Mouse (Mus musculus) mammary gland, adult 2 months (tissue): Measurements from ENCODE around the gene Krtap1-5. TPM values are rescaled to one million over a fixed set of nuclear protein-coding genes. Genes with fewer than 3 reads are reported as not detected.

ENCODE experiments used
- polyA plus RNA-seq: library from polyadenylated mRNA; depleted of rRNA; stranded (reverse); fragments of >200 nt; gene quantifications from 2 replicates; pipeline ENCODE4 v1.2.3, GENCODE M21; 2012; ENCODE audit warnings: low replicate concordance; rRNA removed

Krtap1-5 gene
- not detected in 2 replicates for polyA plus RNA-seq

DNA sequence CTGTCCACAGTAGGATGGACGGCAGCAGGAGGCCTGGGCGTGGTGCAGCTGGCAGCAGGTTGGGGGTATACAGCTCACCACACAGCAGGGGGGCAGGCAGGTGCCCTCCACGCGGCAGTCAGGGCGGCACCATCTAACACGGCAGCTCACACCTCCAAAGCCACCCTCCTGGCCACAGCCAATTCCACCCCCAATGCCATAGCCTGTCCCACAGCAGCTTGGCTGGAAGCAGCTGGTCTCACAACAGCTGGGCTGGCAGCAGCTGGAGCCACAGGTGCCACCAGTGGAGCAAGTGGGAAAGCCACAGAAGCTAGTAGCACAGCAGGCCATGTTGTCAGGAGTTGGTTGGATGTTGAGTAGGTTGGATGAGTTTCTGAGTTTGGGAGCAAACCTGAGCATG lies at the start of gene Krtap1-5:
Krtap1-5 (minus strand) TSS at position 381 of the 400 bp plus-strand sequence.

DNA sequence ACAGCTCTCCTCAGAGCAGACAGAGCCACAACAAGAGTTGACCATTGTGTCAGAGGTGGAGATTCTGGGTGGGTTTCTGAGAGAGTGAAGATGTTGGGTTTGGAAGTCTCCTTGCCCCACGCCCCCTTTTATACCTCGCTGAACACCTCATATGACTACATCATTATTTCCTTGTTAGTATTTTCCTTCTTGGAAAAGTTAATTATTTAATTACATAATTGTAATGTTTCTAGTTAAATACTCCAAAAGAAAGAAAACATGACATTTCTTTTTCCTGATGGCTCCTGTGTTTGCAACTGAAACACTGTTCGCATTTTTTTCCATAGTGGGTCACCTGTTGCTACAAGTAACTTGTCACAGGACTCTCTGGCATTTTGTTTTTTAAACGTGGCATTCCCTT lies 47.3 kb upstream of the Krtap1-5 start, which contains the start of gene Krtap4-1:
Krtap4-1 (minus strand) TSS at position 101 of the 400 bp plus-strand sequence.

DNA sequence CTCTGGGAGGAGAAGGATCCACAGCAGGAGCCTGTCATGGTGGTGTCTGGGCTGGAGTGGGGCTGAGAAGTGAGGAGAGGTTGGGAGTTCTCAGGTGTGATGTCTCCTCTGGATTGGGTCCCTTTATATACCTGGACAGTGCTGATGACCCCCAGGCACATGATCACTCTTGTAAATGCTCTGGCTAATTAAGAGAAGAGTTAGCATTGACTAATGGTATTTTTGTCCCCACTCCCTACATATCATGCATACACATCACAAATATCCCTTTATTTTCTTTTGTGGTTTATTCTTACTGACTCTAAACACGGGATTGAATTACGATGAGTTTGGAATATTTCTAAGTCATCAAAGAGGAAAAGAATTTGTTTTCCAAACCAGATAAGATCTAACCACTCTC lies 39.5 kb upstream of the Krtap1-5 start, which contains the start of gene Gm11562:
Gm11562 (minus strand) TSS at position 101 of the 400 bp plus-strand sequence.

DNA sequence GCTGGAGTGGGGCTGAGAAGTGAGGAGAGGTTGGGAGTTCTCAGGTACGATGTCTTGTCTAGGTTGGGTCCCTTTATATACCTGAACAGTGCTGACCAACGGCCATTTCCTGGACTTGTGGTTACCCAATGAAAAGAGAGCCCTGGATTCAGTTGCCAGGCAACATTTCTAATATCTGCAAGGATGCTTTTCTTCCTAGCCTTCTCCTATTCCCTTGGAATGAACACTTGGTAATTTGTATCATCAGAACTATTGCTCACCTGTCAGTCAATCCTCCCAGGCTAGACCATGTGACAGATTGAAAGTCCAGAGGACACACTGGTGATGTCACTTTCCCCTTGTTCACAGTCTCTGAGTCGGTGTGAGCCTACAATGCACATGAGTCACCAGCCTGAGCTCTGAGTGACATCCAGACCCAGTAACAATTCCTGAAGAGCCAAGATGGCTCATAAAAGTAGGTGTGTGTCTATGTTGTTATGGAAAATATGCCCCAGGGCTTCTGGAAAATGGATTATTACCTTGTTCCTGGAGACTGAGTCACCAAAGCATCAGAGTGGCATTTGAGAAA lies 34.1 kb upstream of the Krtap1-5 start, which contains the start of gene Krtap2-4:
Krtap2-4 (minus strand) TSS at position 51 of the 568 bp plus-strand sequence.

DNA sequence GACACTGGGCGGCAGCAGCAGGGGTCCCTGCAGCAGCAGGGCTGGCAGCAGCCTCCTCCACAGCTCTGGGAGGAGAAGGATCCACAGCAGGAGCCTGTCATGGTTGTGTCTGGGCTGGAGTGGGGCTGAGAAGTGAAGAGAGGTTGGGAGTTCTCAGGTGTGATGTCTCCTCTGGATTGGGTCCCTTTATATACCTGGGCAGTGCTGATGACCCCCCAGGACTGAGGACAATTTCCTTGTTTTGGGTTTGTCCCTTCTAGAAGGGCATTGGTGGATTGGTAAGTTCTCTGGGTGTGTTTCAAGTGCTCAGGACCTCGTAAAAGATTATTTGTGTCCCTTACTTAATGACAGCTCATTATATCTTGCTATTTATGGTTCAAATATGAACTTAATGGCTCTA lies 29.3 kb upstream of the Krtap1-5 start, which contains the start of gene Gm11937:
Gm11937 (minus strand) TSS at position 101 of the 400 bp plus-strand sequence.

DNA sequence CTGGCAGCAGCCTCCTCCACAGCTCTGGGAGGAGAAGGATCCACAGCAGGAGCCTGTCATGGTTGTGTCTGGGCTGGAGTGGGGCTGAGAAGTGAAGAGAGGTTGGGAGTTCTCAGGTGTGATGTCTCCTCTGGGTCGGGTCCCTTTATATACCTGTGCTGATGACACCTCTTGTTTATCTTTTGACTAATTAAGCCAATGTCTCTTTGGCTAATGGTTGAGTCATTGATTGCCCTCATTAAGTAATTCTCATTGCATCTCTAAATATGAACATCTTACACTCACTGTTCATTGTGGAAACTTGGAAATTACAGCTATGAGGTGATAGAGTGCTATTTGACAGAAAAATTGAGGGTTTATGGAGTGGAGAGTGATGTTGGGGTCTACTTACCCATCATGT lies 22.4 kb upstream of the Krtap1-5 start, which contains the start of gene Gm11938:
Gm11938 (minus strand) TSS at position 101 of the 400 bp plus-strand sequence.

DNA sequence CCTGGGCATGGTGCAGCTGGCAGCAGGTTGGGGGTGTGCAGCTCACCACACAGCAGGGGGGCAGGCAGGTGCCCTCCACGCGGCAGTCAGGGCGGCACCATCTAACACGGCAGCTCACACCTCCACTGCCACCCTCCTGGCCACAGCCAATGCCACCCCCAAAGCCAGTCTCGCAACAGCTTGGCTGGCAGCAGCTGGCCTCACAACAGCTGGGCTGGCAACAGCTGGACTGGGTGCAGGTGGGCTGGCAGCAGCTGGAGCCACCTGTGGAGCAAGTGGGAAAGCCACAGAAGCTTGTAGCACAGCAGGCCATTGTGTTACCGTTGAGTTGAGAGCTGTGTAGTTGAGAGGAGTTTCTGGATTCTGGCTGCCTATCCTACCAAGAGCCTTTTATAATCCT lies 16.9 kb upstream of the Krtap1-5 start, which contains the start of gene Krtap9-3:
Krtap9-3 (minus strand) TSS at position 364 of the 400 bp plus-strand sequence.

DNA sequence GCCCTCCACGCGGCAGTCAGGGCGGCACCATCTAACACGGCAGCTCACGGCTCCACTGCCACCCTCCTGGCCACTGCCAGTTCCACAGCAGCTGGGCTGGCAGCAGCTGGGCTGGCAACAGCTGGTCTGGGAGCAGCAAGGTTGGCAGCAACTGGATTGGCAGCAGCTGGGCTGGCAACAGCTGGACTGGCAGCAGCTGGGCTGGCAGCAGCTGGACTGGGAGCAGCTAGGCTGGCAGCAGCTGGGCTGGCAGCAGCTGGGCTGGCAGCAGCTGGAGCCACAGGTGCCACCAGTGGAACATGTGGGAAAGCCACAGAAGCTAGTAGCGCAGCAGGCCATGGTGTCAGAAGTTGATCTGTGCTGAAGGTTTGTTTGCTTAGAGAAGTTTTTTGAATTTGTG lies 10.2 kb upstream of the Krtap1-5 start, which contains the start of gene Krtap1-3:
Krtap1-3 (minus strand) TSS at position 359 of the 400 bp plus-strand sequence.

DNA sequence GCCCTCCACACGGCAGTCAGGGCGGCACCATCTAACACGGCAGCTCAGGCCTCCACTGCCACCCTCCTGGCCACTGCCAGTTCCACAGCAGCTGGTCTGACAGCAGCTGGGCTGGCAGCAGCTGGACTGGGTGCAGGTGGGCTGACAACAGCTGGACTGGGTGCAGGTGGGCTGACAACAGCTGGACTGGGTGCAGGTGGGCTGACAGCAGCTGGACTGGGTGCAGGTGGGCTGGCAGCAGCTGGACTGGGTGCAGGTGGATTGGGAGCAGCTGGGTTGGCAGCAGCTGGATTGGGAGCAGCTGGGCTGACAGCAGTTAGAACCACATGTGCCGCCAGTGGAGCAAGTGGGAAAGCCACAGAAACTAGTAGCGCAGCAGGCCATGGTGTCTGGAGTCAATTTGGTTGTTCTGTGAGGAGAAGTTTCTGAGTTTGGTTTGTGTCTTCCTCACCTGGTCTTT lies 2.5 kb upstream of the Krtap1-5 start, which contains the start of gene Krtap1-4:
Krtap1-4 (minus strand) TSS at position 410 of the 460 bp plus-strand sequence.

DNA sequence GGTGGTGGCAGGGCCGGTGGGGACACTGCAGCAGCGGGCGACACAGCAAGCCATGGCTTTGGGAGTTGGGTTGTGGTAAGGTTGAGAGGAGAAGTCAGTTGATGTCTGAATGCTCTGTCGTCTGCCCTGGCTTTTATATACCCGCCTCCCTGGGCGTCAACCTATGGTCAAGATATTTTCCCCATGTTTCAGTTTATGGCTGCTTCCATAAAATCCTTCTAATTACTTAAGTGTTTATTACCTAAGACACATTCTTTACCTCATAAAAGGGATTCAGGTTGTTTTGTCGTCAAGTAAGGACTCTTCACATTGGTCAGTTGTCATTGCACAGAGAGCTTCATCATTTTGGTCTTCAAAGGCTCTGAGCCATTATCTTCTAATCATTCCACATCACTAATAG lies 14.3 kb downstream of the Krtap1-5 start, which contains the start of gene Krtap3-1:
Krtap3-1 (minus strand) TSS at position 101 of the 400 bp plus-strand sequence.

DNA sequence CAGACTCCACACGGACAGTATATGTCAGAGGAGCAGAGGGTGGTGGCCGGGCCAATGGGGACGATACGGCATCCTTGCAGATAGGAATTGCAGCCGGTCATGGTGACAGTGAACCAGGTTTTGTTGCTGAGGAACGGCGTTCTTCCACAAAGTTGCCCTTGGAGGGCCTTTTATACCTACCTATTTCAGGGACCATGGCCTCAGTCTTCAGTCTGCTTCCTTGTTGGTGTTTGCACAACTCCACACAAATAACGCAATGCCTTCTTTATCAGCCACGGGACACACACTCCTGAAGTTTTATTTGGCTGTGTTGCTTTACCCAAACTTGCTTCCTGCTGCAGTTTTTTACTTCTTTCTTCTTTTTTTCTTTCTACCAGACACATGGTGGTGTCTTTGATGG lies 21.4 kb downstream of the Krtap1-5 start, which contains the start of gene Gm11939:
Gm11939 (minus strand) TSS at position 101 of the 400 bp plus-strand sequence.

DNA sequence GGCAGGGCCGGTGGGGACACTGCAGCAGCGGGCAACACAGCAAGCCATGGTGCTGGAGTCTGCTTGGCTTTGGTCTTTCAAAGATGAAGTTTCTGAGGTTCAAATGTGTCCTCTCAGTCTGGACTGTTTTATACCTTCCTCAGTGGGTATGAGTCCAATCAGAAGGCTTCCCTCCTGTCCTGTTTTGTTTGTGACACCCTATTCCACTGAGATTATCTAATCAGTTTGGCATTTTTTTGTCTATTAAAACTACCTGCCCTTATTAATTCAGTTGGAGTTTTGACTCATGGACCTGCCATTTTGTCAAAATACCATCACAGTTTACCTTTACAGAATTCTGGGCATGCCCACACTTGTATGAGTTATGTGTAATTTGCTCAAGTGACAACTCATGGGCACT lies 24.1 kb downstream of the Krtap1-5 start, which contains the start of gene Krtap3-2:
Krtap3-2 (minus strand) TSS at position 101 of the 400 bp plus-strand sequence.

DNA sequence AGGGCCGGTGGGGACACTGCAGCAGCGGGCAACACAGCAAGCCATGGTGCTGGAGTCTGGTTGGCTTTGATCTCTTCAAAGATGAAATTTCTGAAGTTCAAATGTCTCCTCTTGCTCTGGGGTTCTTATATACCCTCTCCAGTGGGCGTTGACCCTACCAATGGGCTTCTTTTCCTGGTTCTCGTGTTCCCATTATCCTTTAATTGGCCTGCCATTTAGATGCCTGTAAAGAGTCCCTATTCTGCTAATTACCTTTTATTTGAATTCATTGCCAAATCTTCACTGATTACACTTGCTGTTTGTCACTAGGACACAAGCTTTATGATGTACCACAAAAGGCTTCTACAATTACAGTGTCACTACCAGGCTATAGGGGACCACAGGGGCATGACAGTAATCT lies 30.1 kb downstream of the Krtap1-5 start, which contains the start of gene Krtap3-3:
Krtap3-3 (minus strand) TSS at position 101 of the 400 bp plus-strand sequence.

Other genes with a start within 250 kb of the Krtap1-5 start
- not detected in 2 replicates for gene Krt26, start 243.1 kb downstream of the Krtap1-5 start, polyA plus RNA-seq
- not detected in 2 replicates for gene Krt27, start 229.9 kb downstream of the Krtap1-5 start, polyA plus RNA-seq
- not detected in 2 replicates for gene Krt28, start 206.1 kb downstream of the Krtap1-5 start, polyA plus RNA-seq
- 2.3 and 24.1 TPM in 2 replicates for gene Krt10, start 191.7 kb downstream of the Krtap1-5 start, polyA plus RNA-seq
- not detected in 2 replicates for gene Krt12, start 158.8 kb downstream of the Krtap1-5 start, polyA plus RNA-seq
- 0.13 and 0.25 TPM in 2 replicates for gene Krt20, start 142.9 kb downstream of the Krtap1-5 start, polyA plus RNA-seq
- gene Krt23, start 87.9 kb downstream of the Krtap1-5 start, polyA plus RNA-seq, result 2.8 and 3.9 TPM in 2 replicates
- gene Krt39, start 59.7 kb downstream of the Krtap1-5 start, polyA plus RNA-seq, result not detected in 2 replicates
- gene Krt40, start 37.9 kb downstream of the Krtap1-5 start, polyA plus RNA-seq, result not detected in 2 replicates
- gene Krtap3-3, start 30.2 kb downstream of the Krtap1-5 start, polyA plus RNA-seq, result not detected in 2 replicates
- gene Krtap3-2, start 24.2 kb downstream of the Krtap1-5 start, polyA plus RNA-seq, result 0.43 and 2.2 TPM in 2 replicates
- gene Gm11939, start 21.6 kb downstream of the Krtap1-5 start, polyA plus RNA-seq, result not detected in 2 replicates
- not detected in 2 replicates for gene Krtap3-1, start 14.4 kb downstream of the Krtap1-5 start, polyA plus RNA-seq
- not detected in 2 replicates for gene Krtap1-4, start 2.6 kb upstream of the Krtap1-5 start, polyA plus RNA-seq
- gene Krtap1-3, start 10.3 kb upstream of the Krtap1-5 start, polyA plus RNA-seq, result not detected in 2 replicates
- not detected in 2 replicates for gene Krtap9-3, start 17.1 kb upstream of the Krtap1-5 start, polyA plus RNA-seq
- gene Gm11938, start 22.3 kb upstream of the Krtap1-5 start, polyA plus RNA-seq, result not detected in 2 replicates
- gene Gm11937, start 29.2 kb upstream of the Krtap1-5 start, polyA plus RNA-seq, result not detected in 2 replicates
- gene Krtap2-4, start 33.8 kb upstream of the Krtap1-5 start, polyA plus RNA-seq, result not detected in 2 replicates
- not detected in 2 replicates for gene Gm11562, start 39.4 kb upstream of the Krtap1-5 start, polyA plus RNA-seq
- gene Krtap4-1, start 47.2 kb upstream of the Krtap1-5 start, polyA plus RNA-seq, result not detected in 2 replicates
- not detected in 2 replicates for gene Krtap4-2, start 54.1 kb upstream of the Krtap1-5 start, polyA plus RNA-seq
- gene Krtap4-7, start 63.1 kb upstream of the Krtap1-5 start, polyA plus RNA-seq, result not detected in 2 replicates
- not detected in 2 replicates for gene Gm11555, start 69.2 kb upstream of the Krtap1-5 start, polyA plus RNA-seq
- not detected in 2 replicates for gene Gm11563, start 77.9 kb upstream of the Krtap1-5 start, polyA plus RNA-seq
- not detected in 2 replicates for gene Krtap4-6, start 84.9 kb upstream of the Krtap1-5 start, polyA plus RNA-seq
- gene Gm14190, start 109.7 kb upstream of the Krtap1-5 start, polyA plus RNA-seq, result not detected in 2 replicates
- not detected in 2 replicates for gene Gm14180, start 153.3 kb upstream of the Krtap1-5 start, polyA plus RNA-seq
- not detected in 2 replicates for gene Gm11595, start 191.9 kb upstream of the Krtap1-5 start, polyA plus RNA-seq
- not detected in 2 replicates for gene Krtap4-8, start 199.7 kb upstream of the Krtap1-5 start, polyA plus RNA-seq
- gene Krtap4-9, start 204.2 kb upstream of the Krtap1-5 start, polyA plus RNA-seq, result not detected in 2 replicates
- gene Gm11596, start 212.5 kb upstream of the Krtap1-5 start, polyA plus RNA-seq, result not detected in 2 replicates
- gene Gm11569, start 217.9 kb upstream of the Krtap1-5 start, polyA plus RNA-seq, result not detected in 2 replicates
- not detected in 2 replicates for gene Gm11554, start 223.4 kb upstream of the Krtap1-5 start, polyA plus RNA-seq
- gene Krtap4-13, start 228.9 kb upstream of the Krtap1-5 start, polyA plus RNA-seq, result not detected in 2 replicates
- not detected in 2 replicates for gene Gm11564, start 234.7 kb upstream of the Krtap1-5 start, polyA plus RNA-seq